Mouse (Mus musculus): ENCODE data around the gene Nrf1.

GRCm38 (mm10) chr6:30002628-30003027 is 45.2 kb upstream of the Nrf1 start:
- TF ChIP-seq POLR2A (IDR thresholded peaks at IDR 0.05; ENCODE audit: insufficient read depth, low read depth, low read length) (no peak), CTCF (IDR thresholded peaks at IDR 0.05; ENCODE audit: insufficient read depth, low read depth, low read length) (no peak)

Data from olfactory bulb, adult 2 months (tissue).